Mouse (Mus musculus): ENCODE results near the gene Sox8.

DNA sequence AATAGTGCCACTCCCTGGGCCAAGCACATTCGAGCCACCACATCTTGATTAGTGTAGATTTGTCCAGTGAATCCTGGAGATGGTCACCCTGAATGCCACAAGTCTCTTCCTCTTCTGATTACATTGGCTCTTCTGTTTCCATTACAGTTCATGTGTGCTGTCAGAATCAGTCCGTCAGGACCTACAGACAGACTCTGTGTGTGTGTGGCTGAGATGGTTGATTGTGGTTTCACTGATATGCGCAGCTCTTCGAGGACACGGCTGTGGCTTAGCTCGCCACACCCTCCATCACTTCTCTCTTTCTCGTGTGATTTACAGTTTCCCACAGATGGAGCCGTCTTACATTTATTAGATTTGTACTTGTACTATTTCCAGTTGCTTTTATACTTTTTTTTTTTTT lies 13.4 kb upstream of the Sox8 start:
- TF ChIP-seq HCFC1 (IDR thresholded peaks at IDR 0.05; ENCODE audit: borderline replicate concordance, insufficient read depth, low read length), result no peak
- TF ChIP-seq MAFK (IDR thresholded peaks at IDR 0.05; ENCODE audit: insufficient read depth, low read depth, low read length), result no peak
- TF ChIP-seq ZNF384 (IDR thresholded peaks at IDR 0.05; ENCODE audit: low read depth, low read length), result no peak
- TF ChIP-seq CHD2 (IDR thresholded peaks at IDR 0.05; ENCODE audit: low read depth, low read length), result no peak

All from ES-E14 (cell line).